Mouse (Mus musculus) neural tube, embryonic 11.5 days (tissue): ENCODE data around the gene Elp4. TPM values are rescaled to one million over a fixed set of nuclear protein-coding genes. Genes with fewer than 3 reads are reported as not detected.

Experiments used
- ATAC-seq: fragments of 200-750 bp; cut with Nextera tagmentation; 2 replicates; pipeline ENCODE4 v1.8.0; 2017; ENCODE audit warnings: moderate number of reproducible peaks, mild to moderate bottlenecking, moderate TSS enrichment, moderate library complexity; ENCODE audit not compliant: insufficient read depth, low FRiP score, low TSS enrichment
- DNase-seq: peaks from one replicate; pipeline ENCODE4 v3.0.0-alpha.2; 2015; ENCODE audit warnings: low spot score
- H3K27ac ChIP-seq: fragments of 300-500 bp; sonication (generic); 2 replicates; pipeline ENCODE4 v1.5.1; 2014; ENCODE audit warnings: low read depth, mild to moderate bottlenecking, low read length
- H3K27me3 ChIP-seq: fragments of 300-500 bp; sonication (generic); 2 replicates; pipeline ENCODE4 v1.6.1; 2014; ENCODE audit warnings: mild to moderate bottlenecking, low read length, mixed read lengths; ENCODE audit not compliant: control insufficient read depth, insufficient read depth
- H3K36me3 ChIP-seq: fragments of 300-500 bp; sonication (generic); 2 replicates; pipeline ENCODE4 v1.6.1; 2014; ENCODE audit warnings: mild to moderate bottlenecking, low read length, moderate library complexity, mixed read lengths; ENCODE audit not compliant: control insufficient read depth, insufficient read depth
- H3K4me1 ChIP-seq: fragments of 300-500 bp; sonication (generic); 2 replicates; pipeline ENCODE4 v1.6.1; 2014; ENCODE audit warnings: low read length, mixed read lengths; ENCODE audit not compliant: control insufficient read depth, insufficient read depth
- H3K4me2 ChIP-seq: fragments of 300-500 bp; sonication (generic); 2 replicates; pipeline ENCODE4 v1.6.1; 2014; ENCODE audit warnings: low read depth, mild to moderate bottlenecking, moderate library complexity
- H3K4me3 ChIP-seq: fragments of 300-500 bp; sonication (generic); 2 replicates; pipeline ENCODE4 v1.5.1; 2014; ENCODE audit warnings: low read depth, low read length
- H3K9ac ChIP-seq: fragments of 300-500 bp; sonication (generic); 2 replicates; pipeline ENCODE4 v1.6.1; 2014; ENCODE audit warnings: mild to moderate bottlenecking, low read length
- H3K9me3 ChIP-seq: fragments of 300-500 bp; sonication (generic); 2 replicates; pipeline ENCODE4 v1.6.1; 2016; ENCODE audit warnings: low read length; ENCODE audit not compliant: control insufficient read depth
- WGBS: fragments of 180-500 bp; shearing (Covaris S2); extraction: QIAGEN DNeasy Blood & Tissue Kit; methylation state at CpG from one replicate; pipeline ENCODE4 v1.1.7; 2014; 5-methylcytosine and 5-hydroxymethylcytosine counted together
- polyA plus RNA-seq: library from polyadenylated mRNA; unstranded; fragments of >200 nt; fragmentation: Nextera tagmentation; extraction: Ambion mirVana; gene quantifications from 2 replicates; pipeline ENCODE4 v1.2.1, GENCODE M21; 2014

Gene Elp4
- polyA plus RNA-seq, 1 experiment from 2014 or later: 53.2 TPM

DNA sequence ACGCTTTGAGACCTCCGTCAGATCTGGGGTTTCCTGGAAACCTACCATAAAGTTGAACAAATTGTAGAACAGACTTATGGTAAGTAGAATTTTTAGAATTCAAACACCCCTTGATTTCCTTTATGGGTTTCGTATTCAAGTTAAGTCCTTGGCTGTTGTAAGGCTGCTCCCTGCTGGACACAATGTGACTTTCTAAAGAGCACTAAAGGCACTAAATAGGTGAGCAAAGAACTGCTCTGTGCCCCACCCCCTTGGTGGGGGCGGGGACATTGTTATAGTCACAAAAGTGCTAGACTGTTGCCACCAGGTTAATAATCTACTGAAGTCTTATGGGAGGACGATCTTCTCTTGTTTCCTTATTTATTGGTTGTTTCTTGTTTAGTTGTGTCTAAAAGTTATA, 4.0 kb upstream of the Elp4 start:
- whole genome bisulfite sequencing: 75% methylated on average over 5 of the region's 5 CpGs
- Histone ChIP-seq H3K27me3 (no peaks in the 10 kb centered on the region), H3K4me2 (no peak overlapping the region)

DNA sequence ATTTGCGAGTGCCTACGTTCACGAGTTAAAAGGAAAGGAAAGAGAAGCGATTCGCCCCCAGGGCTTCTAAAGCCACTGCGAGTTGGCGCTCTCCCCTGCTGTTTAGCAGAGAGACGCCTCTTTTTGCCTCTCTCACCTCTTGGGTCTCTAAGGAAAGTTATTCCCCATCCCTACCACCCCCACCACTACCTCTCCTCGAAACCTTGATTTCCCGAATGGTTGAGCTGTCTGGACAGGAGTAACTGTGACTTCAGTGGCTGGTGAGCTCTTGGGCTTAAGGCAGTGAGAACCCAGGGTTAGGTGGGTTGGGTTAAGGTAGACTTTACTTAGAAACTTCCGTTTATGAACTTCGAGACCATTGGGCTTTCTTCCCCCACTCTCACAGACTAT, 388 bp upstream of the Elp4 start:
- ATAC-seq (peak; percentile 21; the same call in 1 of the 2 replicates), DNase-seq (no peak)
- Histone ChIP-seq H3K36me3 (no peaks in the 10 kb centered on the region), H3K4me1 (no peaks in the 10 kb centered on the region), H3K27ac (no peak overlapping the region), H3K4me2 (peak overlapping the region; percentile 82), H3K4me3 (peak overlapping the region; percentile 64), H3K9ac (peak overlapping the region; percentile 72), H3K9me3 (no peaks in the 10 kb centered on the region), H3K27me3 (no peaks in the 10 kb centered on the region)
- WGBS: under 1% methylated on average over 12 of the region's 12 CpGs

More for the DNA sequence above, 4.0 kb upstream of the Elp4 start:
- Histone ChIP-seq H3K36me3 (no peaks in the 10 kb centered on the region), H3K9ac (no peak overlapping the region), H3K4me3 (no peak overlapping the region), H3K9me3 (no peaks in the 10 kb centered on the region), H3K4me1 (no peaks in the 10 kb centered on the region), H3K27ac (no peak overlapping the region)
- DNase-seq (no peak), ATAC-seq (no peak)

DNA sequence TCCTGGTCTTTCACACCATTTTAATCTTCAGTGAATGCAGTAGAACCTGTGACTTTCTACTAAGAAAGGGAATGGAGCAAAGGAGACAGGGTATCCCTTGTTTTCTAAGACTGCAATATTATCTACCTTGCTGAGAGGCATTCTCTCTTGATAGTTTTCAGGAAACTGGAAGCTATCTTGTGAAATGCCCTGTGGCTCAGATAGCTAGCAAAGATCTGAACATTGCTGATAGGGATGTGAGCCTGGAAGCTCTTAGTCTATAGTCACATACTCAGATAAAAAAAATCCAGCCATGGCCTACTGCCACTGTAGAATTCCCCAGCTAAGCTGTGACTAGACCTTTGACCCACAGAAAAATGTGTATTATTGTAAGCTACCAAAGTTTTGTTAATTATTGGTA, 13.5 kb downstream of the Elp4 start:
- no peak overlapping the region for H3K9ac ChIP-seq
- H3K4me3 ChIP-seq: no peak overlapping the region
- H3K9me3 ChIP-seq: no peaks in the 10 kb centered on the region
- H3K36me3 ChIP-seq: no peaks in the 10 kb centered on the region
- no peaks in the 10 kb centered on the region for H3K27me3 ChIP-seq
- DNase-seq (no peak), ATAC-seq (no peak)
- H3K4me2 ChIP-seq: no peak overlapping the region
- H3K4me1 ChIP-seq: no peaks in the 10 kb centered on the region
- H3K27ac ChIP-seq: no peak overlapping the region

DNA sequence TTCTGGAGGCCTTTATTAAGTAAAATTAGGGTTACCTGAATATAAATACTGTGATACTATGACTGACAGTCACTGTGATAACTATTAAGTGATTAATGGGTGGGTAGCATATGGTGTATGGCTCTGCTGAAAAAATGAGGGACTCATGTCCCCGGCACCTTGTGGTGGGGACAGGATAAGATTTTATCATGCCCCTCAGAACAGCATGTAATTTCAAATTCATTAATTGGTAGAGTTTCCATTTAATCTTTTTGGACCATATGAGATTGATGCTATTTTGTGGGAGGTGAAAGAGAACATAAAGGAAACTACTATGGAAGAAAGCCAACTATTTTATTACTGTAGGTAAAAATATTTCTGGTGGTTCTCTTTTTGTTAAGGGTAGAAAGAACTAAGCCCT, 31.0 kb downstream of the Elp4 start:
- H3K36me3 ChIP-seq: no peaks in the 10 kb centered on the region
- no peak for DNase-seq
- no peaks in the 10 kb centered on the region for H3K4me1 ChIP-seq
- no peak overlapping the region for H3K9ac ChIP-seq
- H3K9me3 ChIP-seq: no peaks in the 10 kb centered on the region
- H3K27ac ChIP-seq: no peak overlapping the region
- ATAC-seq: no peak
- no peak overlapping the region for H3K4me3 ChIP-seq
- WGBS: 89% methylated on average over 1 of the region's 1 CpGs
- H3K27me3 ChIP-seq: no peaks in the 10 kb centered on the region
- H3K4me2 ChIP-seq: no peak overlapping the region

DNA sequence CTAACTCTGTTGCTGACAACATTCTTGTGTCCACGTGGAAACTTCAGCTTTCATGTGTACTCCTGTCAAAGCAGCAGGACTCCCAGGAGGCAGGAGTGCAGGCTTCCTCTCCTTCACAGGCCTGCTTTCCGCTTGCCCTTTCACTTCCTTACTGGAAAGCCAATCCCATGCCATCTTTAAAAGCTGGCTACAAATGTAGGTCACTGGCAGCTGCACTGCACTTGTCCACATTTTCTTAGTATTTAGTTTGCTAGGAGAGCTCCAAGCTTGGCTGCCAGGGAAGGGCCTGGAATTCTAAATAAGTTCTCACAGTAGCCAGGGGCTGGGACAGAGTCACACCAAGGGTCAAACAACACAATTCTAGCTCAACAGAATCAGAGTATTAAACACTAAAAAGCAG, 49.6 kb downstream of the Elp4 start:
- DNase-seq (no peak), ATAC-seq (no peak)
- Histone ChIP-seq H3K4me1 (no peaks in the 10 kb centered on the region), H3K9me3 (no peaks in the 10 kb centered on the region), H3K4me3 (no peak overlapping the region), H3K36me3 (no peaks in the 10 kb centered on the region), H3K27ac (no peak overlapping the region), H3K27me3 (no peaks in the 10 kb centered on the region), H3K9ac (no peak overlapping the region), H3K4me2 (no peak overlapping the region)
- 69% methylated on average over 2 of the region's 2 CpGs for WGBS

DNA sequence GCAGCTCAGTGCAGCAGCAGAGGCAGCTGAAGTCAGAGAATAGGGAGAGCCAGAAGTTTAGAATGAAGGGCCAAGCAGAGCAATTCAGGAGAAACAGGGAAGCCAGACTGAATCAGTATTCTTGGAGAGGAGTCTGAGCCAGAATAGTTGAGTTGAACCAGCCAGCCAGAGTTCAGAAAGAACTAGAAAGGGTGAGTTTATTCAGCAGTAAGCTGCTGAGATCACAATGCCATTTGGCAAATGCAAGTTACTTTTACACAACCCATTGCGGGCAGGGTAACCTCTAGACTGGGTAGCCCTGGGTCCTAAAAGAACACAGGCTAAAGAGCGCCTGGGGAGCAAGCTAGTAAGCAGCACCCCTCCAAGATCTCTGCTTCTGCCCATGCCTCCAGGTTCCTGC, 51.4 kb downstream of the Elp4 start:
- WGBS: 90% methylated on average over 2 of the region's 2 CpGs
- no peak overlapping the region for H3K9ac ChIP-seq
- DNase-seq (no peak), ATAC-seq (no peak)
- H3K4me1 ChIP-seq: no peaks in the 10 kb centered on the region
- no peak overlapping the region for H3K4me2 ChIP-seq
- no peaks in the 10 kb centered on the region for H3K36me3 ChIP-seq
- H3K27me3 ChIP-seq: no peaks in the 10 kb centered on the region
- H3K9me3 ChIP-seq: no peaks in the 10 kb centered on the region
- H3K4me3 ChIP-seq: no peak overlapping the region
- H3K27ac ChIP-seq: no peak overlapping the region

DNA sequence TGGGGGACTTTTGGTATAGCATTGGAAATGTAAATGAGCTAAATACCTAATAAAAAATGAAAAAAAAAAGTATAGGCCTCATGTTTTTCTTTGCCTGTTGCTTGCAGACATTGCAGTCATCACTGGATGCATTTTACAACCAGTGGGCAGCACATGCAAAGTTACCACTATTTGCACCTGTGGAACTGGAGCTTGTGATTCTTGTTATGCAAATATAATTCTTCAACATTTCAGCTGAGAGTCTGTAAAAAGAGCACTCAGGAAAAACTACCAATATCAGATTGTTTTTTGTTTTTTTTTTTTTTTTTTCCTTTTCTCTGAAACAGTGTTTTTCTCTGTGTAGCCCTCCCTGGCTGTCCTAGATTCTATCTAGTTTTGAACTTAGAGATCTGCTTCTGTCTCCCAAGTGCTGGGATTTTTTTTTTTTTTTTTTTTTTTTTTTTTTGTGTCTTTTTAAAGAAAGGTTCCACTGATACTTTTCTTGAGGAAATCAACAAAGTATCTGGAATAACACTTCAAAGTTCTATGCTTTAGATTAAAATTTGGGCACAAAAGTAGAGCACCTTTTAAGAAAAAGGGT, 52.6 kb downstream of the Elp4 start:
- DNase-seq (no peak), ATAC-seq (no peak)

DNA sequence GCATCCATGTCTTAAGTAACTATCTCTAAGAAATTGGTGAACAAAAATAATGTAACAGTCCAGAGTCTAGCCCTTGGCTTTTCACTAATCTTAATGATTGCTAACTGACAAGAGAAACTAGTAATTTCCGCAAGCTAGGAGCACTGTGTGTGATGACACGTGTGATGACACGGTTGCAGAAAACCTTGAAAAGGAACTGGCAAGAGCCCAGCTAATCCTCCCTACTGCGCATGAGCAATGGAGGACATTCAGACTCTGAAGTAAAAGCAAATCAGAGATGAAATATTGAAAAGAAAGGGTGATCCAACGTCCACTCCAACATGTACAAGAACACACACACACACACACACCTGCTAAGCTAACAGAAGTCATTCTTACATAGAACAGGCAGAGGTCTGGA, 61.2 kb downstream of the Elp4 start:
- H3K27ac ChIP-seq: no peak overlapping the region
- H3K27me3 ChIP-seq: no peaks in the 10 kb centered on the region
- no peak overlapping the region for H3K9ac ChIP-seq
- no peaks in the 10 kb centered on the region for H3K9me3 ChIP-seq
- ATAC-seq (no peak), DNase-seq (no peak)
- H3K4me2 ChIP-seq: no peak overlapping the region
- WGBS: 94% methylated on average over 5 of the region's 5 CpGs
- H3K4me3 ChIP-seq: no peak overlapping the region
- H3K4me1 ChIP-seq: no peaks in the 10 kb centered on the region
- no peaks in the 10 kb centered on the region for H3K36me3 ChIP-seq

More for the DNA sequence above, 52.6 kb downstream of the Elp4 start:
- Histone ChIP-seq H3K9me3 (no peaks in the 10 kb centered on the region), H3K36me3 (no peaks in the 10 kb centered on the region), H3K27me3 (no peaks in the 10 kb centered on the region), H3K4me2 (no peak overlapping the region), H3K9ac (no peak overlapping the region), H3K4me3 (no peak overlapping the region), H3K27ac (no peak overlapping the region), H3K4me1 (no peaks in the 10 kb centered on the region)

DNA sequence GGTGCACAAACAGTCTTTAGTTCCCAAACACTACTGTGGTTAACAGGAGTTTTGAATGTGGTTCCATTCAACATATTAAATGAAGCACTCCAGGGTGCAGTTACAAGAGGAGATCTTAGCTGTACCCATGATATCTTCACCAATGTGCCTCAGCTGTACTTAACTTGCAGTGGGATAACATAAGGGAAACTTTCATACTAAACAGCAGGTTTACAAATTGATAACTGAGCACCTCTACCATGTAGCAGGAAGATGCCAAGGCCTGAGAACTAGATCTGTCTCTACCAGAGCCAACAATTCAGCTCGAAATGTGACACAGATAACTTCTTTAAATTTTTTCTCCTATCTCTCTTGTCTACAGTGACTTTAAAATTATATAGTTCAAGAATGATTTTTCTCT, 86.4 kb downstream of the Elp4 start:
- no peak overlapping the region for H3K4me3 ChIP-seq
- ATAC-seq (no peak), DNase-seq (no peak)
- 78% methylated on average over 1 of the region's 1 CpGs for WGBS
- no peaks in the 10 kb centered on the region for H3K36me3 ChIP-seq
- no peak overlapping the region for H3K27ac ChIP-seq
- no peaks in the 10 kb centered on the region for H3K9me3 ChIP-seq
- H3K4me1 ChIP-seq: no peaks in the 10 kb centered on the region
- H3K27me3 ChIP-seq: no peaks in the 10 kb centered on the region
- no peak overlapping the region for H3K4me2 ChIP-seq
- no peak overlapping the region for H3K9ac ChIP-seq
